Mouse (Mus musculus) stomach, postnatal 0 days (tissue): Measurements from ENCODE around the gene Lrrc59. TPM values are rescaled to one million over a fixed set of nuclear protein-coding genes. Genes with fewer than 3 reads are reported as not detected.

ENCODE experiments used
- ATAC-seq: fragments of 200-750 bp; cut with Nextera tagmentation; 2 replicates; pipeline ENCODE4 v1.8.0; 2017; ENCODE audit not compliant: low FRiP score, low TSS enrichment
- DNase-seq: peaks from one replicate; pipeline ENCODE4 v3.0.0-alpha.2; 2016; ENCODE audit warnings: low spot score
- H3K27ac ChIP-seq: fragments of 300-500 bp; sonication (generic); replicated peaks from 2 replicates; pipeline ENCODE4 v1.5.1; 2014; ENCODE audit warnings: mild to moderate bottlenecking, control low read depth
- H3K27me3 ChIP-seq: fragments of 300-500 bp; sonication (generic); 2 replicates; pipeline ENCODE4 v1.6.1; 2014; ENCODE audit warnings: low read length; ENCODE audit not compliant: control insufficient read depth, insufficient read depth
- H3K36me3 ChIP-seq: fragments of 300-500 bp; sonication (generic); 2 replicates; pipeline ENCODE4 v1.6.1; 2014; ENCODE audit warnings: low read length, mixed read lengths; ENCODE audit not compliant: control insufficient read depth, insufficient read depth
- H3K4me1 ChIP-seq: fragments of 300-500 bp; sonication (generic); replicated peaks from 2 replicates; pipeline ENCODE4 v1.6.1; 2014; ENCODE audit warnings: antibody characterized with exemption; ENCODE audit not compliant: control insufficient read depth, insufficient read depth
- H3K4me2 ChIP-seq: fragments of 300-500 bp; sonication (generic); replicated peaks from 2 replicates; pipeline ENCODE4 v1.6.1; 2014; ENCODE audit warnings: low read depth, mild to moderate bottlenecking, control low read depth, moderate library complexity
- H3K4me3 ChIP-seq: fragments of 300-500 bp; sonication (generic); 2 replicates; pipeline ENCODE4 v1.5.1; 2014; ENCODE audit warnings: low read depth, low read length, control low read depth
- H3K9ac ChIP-seq: fragments of 300-500 bp; sonication (generic); 2 replicates; pipeline ENCODE4 v1.6.1; 2014; ENCODE audit warnings: mild to moderate bottlenecking, low read length, control low read depth, mixed read lengths
- H3K9me3 ChIP-seq: fragments of 300-500 bp; sonication (generic); 2 replicates; pipeline ENCODE4 v1.6.1; 2016; ENCODE audit warnings: low read length; ENCODE audit not compliant: control insufficient read depth
- CTCF ChIP-seq: IDR thresholded peaks from 2 replicates; pipeline ENCODE4 v1.5.1; 2016; ENCODE audit warnings: antibody characterized with exemption, low read depth, mild to moderate bottlenecking, moderate library complexity
- EP300 ChIP-seq: optimal IDR thresholded peaks from 2 replicates; pipeline ENCODE3; 2016; ENCODE audit warnings: antibody characterized with exemption
- WGBS: fragments of 180-500 bp; shearing (Covaris S2); extraction: QIAGEN DNeasy Blood & Tissue Kit; methylation state at CpG from one replicate; pipeline ENCODE4 v1.1.7; 2014; 5-methylcytosine and 5-hydroxymethylcytosine counted together
- polyA plus RNA-seq: library from polyadenylated mRNA; unstranded; fragments of >200 nt; fragmentation: Nextera tagmentation; extraction: Ambion mirVana; gene quantifications from 2 replicates; pipeline ENCODE4 v1.2.1, GENCODE M21; 2015

Lrrc59 gene
- polyA plus RNA-seq, 1 experiment from 2014 or later: 109 TPM

DNA sequence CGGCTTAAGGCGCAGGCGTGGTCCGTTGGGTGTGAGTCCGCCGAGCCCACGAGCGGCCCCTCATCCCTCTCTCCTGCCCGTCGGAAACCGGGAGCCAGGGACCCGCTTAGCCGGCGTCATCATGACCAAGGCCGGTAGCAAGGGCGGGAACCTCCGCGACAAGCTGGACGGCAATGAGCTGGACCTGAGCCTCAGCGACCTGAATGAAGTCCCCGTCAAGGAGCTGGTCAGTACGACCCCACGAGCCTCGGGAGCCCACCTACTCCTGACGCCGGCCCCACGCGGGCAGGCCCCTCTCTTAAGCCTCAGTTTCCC, 274 bp downstream of the Lrrc59 start:
- TF ChIP-seq EP300 (no peak), CTCF (no peak)
- Histone ChIP-seq H3K4me2 (peak overlapping the region; percentile 95), H3K9me3 (no peaks in the 10 kb centered on the region), H3K9ac (peak overlapping the region; percentile 86), H3K4me1 (no peaks in the 10 kb centered on the region), H3K27me3 (no peaks in the 10 kb centered on the region), H3K27ac (peak overlapping the region; percentile 88), H3K36me3 (peaks cover 18% of the 10 kb centered on the region), H3K4me3 (peak overlapping the region; percentile 94)
- DNase-seq: no peak
- WGBS: under 1% methylated on average over 27 of the region's 28 CpGs
- peak; percentile 66 for ATAC-seq

DNA sequence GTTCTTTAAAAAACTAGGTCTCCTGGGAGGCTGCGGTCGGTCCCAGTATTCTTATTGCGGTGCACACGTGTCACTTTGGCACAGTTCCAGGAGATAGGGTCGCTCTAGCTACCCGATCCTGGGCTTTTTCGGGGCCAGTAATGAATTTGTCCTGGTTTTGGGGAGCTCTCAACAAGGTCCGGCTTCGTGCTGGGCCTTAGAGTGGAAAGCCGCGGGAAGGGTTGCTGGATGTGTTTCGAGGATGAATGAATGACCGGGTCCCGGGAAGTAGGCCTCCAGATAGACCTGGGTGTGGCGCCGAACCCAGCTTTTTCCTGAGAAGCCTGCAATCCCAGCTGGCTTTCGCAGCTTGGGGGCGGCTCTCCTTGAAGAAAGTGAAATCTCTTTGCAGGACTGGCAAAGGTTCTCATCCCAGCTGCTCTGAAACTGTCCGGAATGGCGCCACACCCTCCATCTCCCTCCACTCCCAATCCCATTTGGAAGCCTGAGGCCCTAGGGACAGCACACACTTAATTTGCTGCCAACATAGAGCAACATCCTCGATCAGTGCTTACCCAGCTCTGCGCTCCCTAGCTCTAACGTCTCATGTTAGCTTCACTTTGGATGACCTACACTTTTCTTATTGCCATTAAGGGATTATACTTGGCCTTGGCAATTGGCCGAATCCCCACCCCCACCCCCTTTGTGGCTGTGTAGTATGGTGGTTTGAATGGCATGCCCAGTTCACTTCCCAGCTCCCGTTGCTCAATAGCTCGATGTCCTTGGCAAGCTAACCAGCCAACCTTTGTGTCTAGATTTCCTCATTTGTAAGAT, 838 bp downstream of the Lrrc59 start:
- ATAC-seq (peak; percentile 33; the same call in 1 of the 2 replicates), DNase-seq (peak; percentile 64)
- TF ChIP-seq CTCF: no peak
- Histone ChIP-seq H3K27me3 (no peaks in the 10 kb centered on the region), H3K9me3 (no peaks in the 10 kb centered on the region), H3K36me3 (peaks cover 23% of the 10 kb centered on the region), H3K9ac (peak overlapping the region; percentile 86), H3K27ac (peak overlapping the region; percentile 88), H3K4me1 (no peaks in the 10 kb centered on the region), H3K4me3 (peak overlapping the region; percentile 94), H3K4me2 (peak overlapping the region; percentile 95)
- 5% methylated on average over 26 of the region's 26 CpGs for WGBS

DNA sequence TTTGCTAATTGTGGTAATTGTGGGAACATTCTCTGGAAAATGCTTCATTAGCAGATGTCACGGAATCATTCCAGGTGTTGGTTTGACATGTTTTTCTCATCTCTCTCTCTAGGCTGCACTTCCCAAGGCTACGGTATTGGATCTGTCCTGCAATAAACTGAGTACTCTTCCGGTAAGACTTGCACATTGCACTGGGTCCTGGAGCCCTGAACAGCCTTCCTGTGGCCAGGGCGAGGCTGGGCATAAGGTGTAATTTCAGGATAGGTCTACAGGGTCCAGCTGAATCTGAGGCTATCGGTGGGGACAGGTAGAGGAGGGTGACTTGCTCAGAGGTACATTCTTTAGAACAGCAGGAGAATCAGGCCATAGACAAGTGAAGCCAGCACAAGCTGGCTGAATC, 2.4 kb downstream of the Lrrc59 start:
- WGBS: 94% methylated on average over 5 of the region's 5 CpGs
- DNase-seq (no peak), ATAC-seq (no peak)
- no peaks in the 10 kb centered on the region for H3K4me1 ChIP-seq
- no peak overlapping the region for H3K4me3 ChIP-seq
- H3K27ac ChIP-seq: no peak overlapping the region
- H3K9ac ChIP-seq: no peak overlapping the region
- no peak for TF ChIP-seq CTCF
- TF ChIP-seq EP300: no peak
- H3K9me3 ChIP-seq: no peaks in the 10 kb centered on the region
- no peaks in the 10 kb centered on the region for H3K27me3 ChIP-seq
- no peak overlapping the region for H3K4me2 ChIP-seq
- peaks cover 38% of the 10 kb centered on the region for H3K36me3 ChIP-seq

DNA sequence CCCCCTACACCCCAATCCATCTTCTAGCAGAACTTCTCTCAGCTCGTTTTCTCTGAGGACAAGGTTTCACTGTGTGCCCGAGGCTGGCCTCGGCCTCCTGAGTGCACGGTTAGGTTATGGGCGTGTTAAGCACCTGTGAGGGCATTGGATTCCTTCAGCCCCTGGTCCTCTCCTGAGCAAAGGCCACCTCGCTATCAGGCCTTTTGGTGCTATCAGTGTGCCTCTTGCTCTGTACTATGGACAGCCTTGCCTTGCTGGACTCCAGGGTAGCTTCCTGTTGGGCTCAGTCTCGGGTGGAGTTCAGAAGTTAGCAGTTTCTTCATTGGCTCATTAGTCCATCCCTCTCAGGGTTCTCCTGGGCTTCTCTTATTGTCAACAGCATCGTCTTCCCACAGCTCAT, 3.4 kb downstream of the Lrrc59 start:
- no peaks in the 10 kb centered on the region for H3K27me3 ChIP-seq
- H3K27ac ChIP-seq: no peak overlapping the region

DNA sequence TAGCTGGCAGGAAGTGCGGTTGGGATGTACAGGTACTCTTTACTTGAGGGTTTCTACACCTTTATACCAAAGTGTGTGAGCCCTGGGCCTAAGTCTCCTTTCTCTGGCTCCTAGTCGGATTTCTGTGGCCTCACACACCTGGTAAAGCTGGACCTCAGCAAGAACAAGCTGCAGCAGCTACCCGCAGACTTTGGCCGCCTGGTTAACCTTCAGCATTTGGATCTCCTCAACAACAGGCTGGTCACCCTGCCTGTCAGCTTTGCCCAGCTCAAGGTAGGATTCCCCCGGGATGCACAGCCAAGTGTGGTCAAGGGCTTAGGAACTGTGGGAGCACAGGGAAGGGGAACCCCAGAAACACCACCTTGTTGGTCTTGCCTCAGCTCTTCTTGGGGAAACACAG, 4.9 kb downstream of the Lrrc59 start:
- H3K9me3 ChIP-seq: no peaks in the 10 kb centered on the region
- 93% methylated on average over 5 of the region's 5 CpGs for WGBS
- H3K27ac ChIP-seq: no peak overlapping the region
- ATAC-seq (no peak), DNase-seq (no peak)
- no peak overlapping the region for H3K9ac ChIP-seq
- H3K4me2 ChIP-seq: no peak overlapping the region
- H3K27me3 ChIP-seq: no peaks in the 10 kb centered on the region
- H3K4me3 ChIP-seq: no peak overlapping the region
- no peaks in the 10 kb centered on the region for H3K4me1 ChIP-seq
- H3K36me3 ChIP-seq: peaks cover 54% of the 10 kb centered on the region
- TF ChIP-seq EP300: no peak
- TF ChIP-seq CTCF: no peak

More for the DNA sequence above, 3.4 kb downstream of the Lrrc59 start:
- no peak overlapping the region for H3K4me3 ChIP-seq
- WGBS: 82% methylated on average over 8 of the region's 8 CpGs
- no peak overlapping the region for H3K4me2 ChIP-seq
- no peaks in the 10 kb centered on the region for H3K9me3 ChIP-seq
- TF ChIP-seq CTCF: no peak
- TF ChIP-seq EP300: no peak
- peaks cover 47% of the 10 kb centered on the region for H3K36me3 ChIP-seq
- ATAC-seq (no peak), DNase-seq (no peak)
- H3K4me1 ChIP-seq: no peaks in the 10 kb centered on the region
- H3K9ac ChIP-seq: no peak overlapping the region

DNA sequence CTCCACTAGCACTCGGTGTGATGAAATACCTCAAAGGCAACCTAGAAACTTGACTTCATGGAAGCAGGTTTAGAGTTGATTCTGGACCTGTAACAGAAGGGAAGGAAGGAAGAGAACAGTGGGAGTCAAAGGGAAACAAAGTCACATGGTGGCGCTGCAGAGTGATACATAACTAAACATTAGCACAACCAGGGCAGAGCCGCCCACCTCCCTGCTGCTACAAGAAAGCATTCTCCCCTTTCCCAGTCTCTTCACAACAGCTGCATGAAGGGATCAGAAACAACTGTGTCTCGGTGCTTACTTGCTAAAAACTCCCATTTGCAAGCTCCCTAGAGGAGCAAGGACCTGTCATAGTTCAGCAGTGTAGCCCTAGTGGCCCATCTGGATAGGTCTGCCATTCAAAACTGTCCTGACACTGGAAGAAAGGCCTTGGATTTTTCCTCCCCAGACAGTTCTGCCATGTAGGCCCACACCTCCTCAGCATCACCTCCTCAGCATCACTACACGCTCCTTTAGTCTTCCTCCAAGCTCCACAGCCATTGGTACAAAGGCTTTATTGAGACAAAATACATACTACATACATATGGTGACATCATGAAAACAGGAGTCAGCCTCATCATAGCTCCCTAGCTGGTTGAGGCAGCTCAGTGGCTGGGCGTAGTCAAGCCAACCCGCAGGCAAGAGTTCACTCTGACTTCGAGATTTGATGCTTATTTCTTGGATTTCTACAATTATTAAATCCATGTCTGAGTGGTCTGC, 15.1 kb downstream of the Lrrc59 start:
- Histone ChIP-seq H3K4me1 (no peaks in the 10 kb centered on the region), H3K9me3 (no peaks in the 10 kb centered on the region), H3K4me2 (no peak overlapping the region), H3K27ac (no peak overlapping the region), H3K9ac (no peak overlapping the region), H3K27me3 (no peaks in the 10 kb centered on the region), H3K4me3 (no peak overlapping the region), H3K36me3 (peaks cover 29% of the 10 kb centered on the region)
- TF ChIP-seq EP300 (no peak), CTCF (no peak)
- 88% methylated on average over 8 of the region's 8 CpGs for WGBS
- no peak for ATAC-seq
- DNase-seq: no peak
